Mouse (Mus musculus): ENCODE measurements around the gene Frmd4b.

The Frmd4b gene

DNA sequence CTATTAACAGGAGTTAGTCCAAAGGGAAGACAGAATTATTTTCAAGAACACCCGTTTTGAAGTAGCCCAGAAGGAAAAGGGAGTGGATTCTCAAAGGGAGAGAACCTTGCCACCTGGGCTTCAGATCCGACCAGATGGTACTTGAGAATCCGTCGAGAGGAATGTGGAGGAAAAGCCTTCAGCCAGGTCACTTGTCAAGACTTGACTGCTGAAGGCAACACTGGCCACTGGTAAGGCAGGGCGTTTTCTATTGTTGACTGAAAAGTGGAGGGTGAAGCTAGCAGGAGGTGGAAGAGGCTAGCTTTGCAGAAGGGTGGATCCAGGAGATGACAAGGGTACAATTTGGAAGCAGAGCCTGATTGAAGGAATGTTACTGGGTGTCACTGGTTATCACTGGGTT is 324.4 kb downstream of the Frmd4b start:
- DNase-seq (ENCODE audit: low spot score in 2 of 2), result no peak

DNA sequence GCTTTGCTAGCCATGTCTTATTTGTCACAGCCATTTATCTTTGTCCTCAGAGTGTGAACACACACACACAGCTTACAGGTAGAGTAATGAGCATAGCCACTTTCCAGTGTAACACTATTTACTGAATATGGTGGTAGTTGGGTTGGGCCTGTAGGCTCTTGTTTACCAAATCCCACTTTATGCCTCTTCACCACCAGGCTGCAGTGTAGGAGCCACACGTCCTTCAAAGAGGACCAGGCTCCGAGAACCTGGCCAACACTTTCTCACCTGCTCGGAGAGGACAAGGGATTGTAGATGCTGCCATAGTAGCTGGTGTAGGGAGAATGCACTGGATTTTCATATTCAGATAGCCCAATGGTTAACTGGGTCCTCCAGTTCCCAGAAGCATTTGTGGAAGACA is 325.2 kb downstream of the Frmd4b start:
- DNase-seq (ENCODE audit: low spot score in 2 of 2), result no peak

DNA sequence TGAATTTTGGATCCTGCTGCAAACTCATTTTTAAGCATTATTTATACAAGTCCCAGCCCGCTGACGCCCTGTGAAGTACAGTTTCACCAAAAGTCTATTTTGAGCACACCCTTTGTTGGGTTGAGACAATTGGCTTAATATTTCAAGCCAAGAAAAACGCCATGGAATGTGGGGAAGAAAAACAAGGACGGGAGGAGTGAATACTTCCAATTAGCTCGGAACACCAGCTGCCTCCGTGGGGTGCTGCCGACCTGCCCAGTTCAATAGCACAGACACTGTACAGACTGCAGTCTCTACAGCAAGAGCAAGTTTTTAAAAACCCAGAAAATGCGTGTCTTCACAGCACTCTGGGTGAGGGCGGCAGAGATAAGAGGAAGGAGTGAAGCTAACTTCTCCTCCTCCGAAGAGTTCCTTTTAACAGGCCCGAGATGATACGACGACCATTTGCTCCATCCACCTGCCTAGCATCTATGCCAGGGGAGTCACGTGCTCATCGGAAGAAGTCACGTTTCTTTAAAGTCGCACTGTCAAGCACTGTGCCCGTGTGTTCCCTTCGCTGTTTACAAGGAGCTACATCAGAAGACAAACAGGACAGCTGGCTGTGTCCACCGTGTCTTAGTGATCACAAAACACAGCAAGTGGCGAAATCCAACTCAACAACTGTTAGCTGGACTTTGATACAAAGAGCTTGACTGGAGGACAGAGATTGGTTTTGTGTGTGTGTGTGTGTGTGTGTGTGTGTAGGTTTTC is 326.0 kb downstream of the Frmd4b start:
- no peak for DNase-seq (ENCODE audit: low spot score in 2 of 2)

DNA sequence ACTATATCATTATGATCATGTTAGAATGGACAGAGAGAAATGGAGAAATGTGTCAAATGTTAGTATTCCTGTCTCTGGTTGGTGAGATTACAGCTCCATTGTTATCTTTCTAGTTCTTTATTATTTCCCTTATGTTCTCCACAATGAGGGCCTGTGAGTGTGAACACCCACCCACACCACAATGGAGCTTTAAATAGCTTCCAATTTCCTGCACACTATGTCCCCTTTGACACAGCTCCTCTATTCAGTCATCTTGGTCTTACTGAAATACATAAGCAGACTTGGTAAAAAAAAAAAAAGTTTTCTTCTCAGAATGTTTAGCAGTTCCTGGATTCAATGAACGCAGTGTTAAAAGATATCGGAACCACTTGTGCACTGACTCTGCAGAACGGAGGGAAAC is 326.7 kb downstream of the Frmd4b start:
- no peak for DNase-seq (ENCODE audit: low spot score in 2 of 2)

DNA sequence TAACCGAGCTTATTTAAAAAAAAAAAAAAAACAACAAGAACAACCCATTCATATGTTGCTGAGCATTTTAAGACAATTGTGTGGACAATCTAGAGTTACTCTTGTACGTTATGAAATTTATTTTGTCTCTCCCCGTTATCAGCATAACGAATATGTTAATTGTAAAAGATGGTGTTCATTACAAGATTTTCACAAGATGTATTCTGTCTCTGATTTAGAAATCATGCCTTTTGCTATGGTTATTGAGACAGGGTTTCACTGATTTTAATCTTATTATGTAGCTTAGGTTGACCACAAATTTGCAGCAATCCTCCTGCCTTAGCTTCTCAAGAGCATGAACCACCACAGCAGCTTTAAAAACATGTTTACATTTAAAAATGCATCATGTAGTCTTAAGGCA is 327.5 kb downstream of the Frmd4b start:
- no peak for DNase-seq (ENCODE audit: low spot score in 2 of 2)

DNA sequence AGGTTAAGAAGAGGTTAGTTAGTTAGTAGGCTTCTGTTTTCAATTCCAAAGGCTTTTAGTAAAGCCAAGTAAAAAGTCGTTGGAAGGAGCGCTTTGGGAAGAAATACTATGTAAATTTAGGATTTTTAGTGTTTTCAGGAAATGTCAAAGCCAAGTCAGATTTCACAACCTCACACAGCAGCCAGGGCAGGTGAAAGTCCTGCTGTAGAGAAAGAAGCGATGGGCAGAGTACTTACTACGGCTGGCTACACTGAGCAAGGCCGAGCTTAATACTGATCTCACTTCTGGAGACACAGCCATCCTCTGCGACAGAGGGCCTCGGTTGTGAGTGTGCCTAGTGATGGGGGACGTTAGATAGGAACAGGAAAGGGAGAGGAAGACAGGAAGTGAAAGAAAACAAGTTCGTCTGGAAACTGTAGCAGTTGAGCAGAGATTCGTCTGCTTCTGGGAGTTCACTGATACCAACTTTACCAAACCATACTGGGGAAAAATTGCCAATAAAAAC is 328.0 kb downstream of the Frmd4b start:
- DNase-seq (ENCODE audit: low spot score in 2 of 2), result no peak

- DNase-seq (ENCODE audit: low spot score in 2 of 2), result no peak
Measured at GRCm38 (mm10) chr6:97288047-97288855, 329.1 kb downstream of the Frmd4b start.

- DNase-seq (ENCODE audit: low spot score in 2 of 2), result no peak
Measured at GRCm38 (mm10) chr6:97286332-97286731, 331.0 kb downstream of the Frmd4b start.

GRCm38 (mm10) chr6:97283676-97284075 is 333.7 kb downstream of the Frmd4b start:
- no peak for DNase-seq (ENCODE audit: low spot score in 2 of 2)

DNA sequence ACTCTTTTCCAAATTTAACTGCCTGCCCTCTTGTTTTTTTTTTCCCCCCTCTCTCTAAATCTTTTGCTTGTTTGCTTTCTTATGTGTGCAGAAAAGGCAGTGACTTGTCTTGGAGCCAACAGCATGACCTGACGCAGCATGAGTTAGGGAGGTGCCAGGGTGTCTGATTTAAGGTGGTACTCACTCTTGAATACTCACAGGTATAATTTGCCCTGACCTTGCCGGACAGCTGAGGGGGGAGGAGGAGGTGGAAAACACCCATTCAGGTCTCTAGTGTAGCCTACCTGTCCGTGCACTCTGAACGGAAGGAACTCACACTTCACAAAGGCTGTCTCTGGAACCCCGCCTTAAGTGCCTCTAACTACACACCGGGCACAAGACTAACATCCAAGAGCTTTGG is 338.5 kb downstream of the Frmd4b start:
- DNase-seq (ENCODE audit: low spot score in 2 of 2), result no peak

DNA sequence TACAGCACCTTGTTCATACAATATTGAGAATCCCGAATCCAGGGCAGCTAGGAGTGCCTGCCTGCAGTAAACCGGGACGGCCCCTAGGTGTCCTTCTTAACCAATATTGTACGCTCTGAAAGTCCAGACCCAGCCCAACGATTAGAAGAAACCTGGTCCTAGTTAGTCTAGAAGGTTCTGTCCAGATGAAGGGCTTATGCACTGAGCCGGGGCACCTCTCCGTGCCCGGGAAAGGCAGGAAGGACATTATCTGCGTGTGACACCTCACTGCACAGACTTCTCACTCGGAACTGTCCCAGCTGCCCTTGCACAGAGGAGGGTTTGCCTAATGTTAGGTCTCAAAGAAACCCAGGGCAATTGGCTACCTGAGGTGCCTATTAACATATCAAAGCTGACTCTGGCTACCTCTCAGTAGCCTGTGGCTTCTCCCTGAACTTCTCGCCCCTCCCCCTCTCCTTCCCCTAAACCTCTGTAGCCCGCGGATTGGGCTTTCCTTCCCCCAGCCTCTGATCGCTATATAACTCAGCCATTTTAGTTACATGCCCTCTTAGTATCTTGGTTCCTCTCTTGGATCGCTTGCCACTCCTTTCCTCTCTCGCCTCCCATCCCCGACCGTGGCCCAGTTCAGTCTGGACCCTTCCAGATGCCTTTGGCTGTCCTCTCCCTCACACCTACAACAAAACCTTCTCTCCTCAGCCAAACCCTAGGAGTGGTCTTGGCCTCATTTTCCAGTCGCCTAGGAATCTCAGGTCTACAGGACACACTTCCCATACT is 339.1 kb downstream of the Frmd4b start:
- peak; percentile 79 to 87 for DNase-seq (ENCODE audit: low spot score in 2 of 2)

DNA sequence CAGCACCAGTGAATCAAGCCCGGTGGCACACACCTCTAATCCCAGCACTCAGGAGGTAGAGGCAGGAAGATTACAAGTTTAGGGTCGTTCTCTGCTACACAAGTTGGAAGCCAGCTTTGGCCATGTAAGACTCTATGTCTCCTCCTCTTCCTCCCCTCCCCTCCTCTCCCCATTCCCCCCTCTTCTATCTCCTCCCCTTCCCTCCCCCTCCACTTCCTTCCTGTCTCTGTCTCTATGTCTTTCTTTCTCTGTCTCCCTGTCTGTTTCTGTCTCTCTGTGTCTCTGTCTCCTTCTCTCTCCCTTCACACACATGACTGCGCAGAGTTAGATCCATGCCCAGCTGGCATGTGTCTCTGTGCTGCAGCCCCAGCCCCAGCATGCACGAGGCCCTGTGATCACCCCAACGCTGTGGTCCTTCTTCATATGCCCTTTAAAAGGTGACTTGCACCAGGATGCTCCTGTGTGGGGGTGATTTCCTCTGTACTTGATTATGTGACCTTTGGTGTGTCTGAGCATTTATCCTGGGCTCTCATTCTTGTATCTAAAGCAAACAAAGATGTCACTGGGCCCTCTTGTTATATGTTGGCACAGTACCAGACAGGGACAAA is 340.3 kb downstream of the Frmd4b start:
- no peak for DNase-seq (ENCODE audit: low spot score in 2 of 2)

DNA sequence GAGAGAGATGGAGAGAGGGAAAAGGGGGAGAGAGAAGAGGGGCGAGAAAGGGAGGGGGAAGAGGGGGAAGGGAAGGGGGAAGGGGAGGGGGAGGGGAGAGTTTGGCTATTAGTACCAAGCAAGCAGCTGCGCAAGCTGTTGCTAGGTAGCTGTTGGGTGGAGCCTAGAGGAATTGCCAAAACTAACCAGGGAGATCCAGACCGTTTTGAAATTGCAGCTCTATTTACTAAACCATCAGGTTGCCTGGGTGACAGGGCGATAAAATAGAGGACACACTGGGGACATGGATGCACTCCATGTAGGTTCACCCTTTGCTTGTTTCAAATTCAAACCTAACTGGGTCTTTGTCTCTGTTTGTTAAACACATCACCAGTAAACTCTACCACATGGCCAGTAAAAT is 341.0 kb downstream of the Frmd4b start:
- no peak for DNase-seq (ENCODE audit: low spot score in 2 of 2)

DNA sequence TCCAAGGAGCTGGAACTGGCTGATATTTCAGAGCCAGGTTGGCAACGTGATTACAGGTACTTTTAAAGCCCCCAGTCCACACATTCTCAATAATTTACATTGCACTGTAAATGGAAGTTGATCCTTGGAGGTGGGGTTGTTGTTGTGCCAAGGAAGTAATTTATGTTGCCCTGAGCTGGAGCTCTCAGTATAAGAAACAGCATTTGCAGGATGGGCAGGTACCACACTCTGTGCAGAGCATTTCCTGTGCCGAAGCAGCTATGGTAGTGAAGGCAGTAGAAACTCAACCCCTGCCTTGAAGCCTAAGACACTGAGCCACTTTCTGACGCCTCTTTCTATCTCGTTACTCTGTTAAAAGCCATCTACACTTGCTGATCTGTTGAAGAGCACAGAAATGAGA is 341.6 kb downstream of the Frmd4b start:
- no peak for DNase-seq (ENCODE audit: low spot score in 2 of 2)

- DNase-seq (ENCODE audit: low spot score in 2 of 2), result no peak
Measured at GRCm38 (mm10) chr6:97273777-97274176, 343.6 kb downstream of the Frmd4b start.

- DNase-seq (ENCODE audit: low spot score in 2 of 2), result no peak
Measured at GRCm38 (mm10) chr6:97273058-97273710, 344.2 kb downstream of the Frmd4b start.

DNA sequence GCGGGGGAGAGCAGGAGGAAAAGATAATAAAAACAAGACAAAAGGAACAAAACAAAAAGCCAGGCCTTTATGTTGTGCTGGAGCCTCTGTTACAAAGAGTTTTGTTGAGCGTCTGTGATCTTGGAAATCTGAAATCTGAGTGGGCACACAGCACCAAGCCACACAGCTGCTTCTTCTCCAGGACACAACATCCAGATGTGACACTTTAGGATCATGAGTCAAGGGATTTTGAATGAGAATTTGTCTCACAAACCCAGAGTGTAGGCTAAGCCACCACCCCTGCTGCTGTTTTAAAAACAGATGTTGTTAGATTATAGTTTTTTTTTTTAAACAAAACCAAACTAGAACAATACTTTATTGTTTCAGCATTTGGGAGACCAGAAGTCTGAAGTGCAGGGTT is 345.0 kb downstream of the Frmd4b start:
- DNase-seq (ENCODE audit: low spot score in 2 of 2), result no peak

GRCm38 (mm10) chr6:97269596-97269995 is 347.7 kb downstream of the Frmd4b start:
- no peak for DNase-seq (ENCODE audit: low spot score in 2 of 2)

- DNase-seq (ENCODE audit: low spot score in 2 of 2), result no peak
Measured at GRCm38 (mm10) chr6:97267132-97267531, 350.2 kb downstream of the Frmd4b start.

DNA sequence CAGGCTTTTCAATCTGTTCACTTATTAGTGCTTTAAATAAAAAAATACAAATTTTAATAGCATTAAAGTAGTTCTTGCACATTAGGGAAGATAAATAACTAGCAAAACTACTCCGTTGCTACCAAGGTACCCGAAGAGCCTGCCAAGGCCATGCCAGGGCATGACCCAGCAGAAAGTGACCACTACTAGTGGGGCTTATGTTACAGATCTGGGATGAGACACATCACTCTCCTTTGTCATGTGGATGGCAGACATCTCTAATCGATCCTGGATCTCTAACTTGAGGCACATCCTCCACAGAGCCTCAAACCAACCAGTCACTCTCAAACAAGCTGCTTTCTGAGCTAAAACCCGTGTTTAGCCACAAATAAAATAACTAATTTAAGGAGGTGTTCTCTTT is 350.7 kb downstream of the Frmd4b start:
- no peak for DNase-seq (ENCODE audit: low spot score in 2 of 2)

- DNase-seq (ENCODE audit: low spot score in 2 of 2), result no peak
Measured at GRCm38 (mm10) chr6:97265705-97266104, 351.6 kb downstream of the Frmd4b start.
